Mouse (Mus musculus): Measurements from ENCODE around the gene Fzd5.
A peak's percentile ranks its signal among the peaks of the same experiment; 100 is the strongest.

The Fzd5 gene

DNA sequence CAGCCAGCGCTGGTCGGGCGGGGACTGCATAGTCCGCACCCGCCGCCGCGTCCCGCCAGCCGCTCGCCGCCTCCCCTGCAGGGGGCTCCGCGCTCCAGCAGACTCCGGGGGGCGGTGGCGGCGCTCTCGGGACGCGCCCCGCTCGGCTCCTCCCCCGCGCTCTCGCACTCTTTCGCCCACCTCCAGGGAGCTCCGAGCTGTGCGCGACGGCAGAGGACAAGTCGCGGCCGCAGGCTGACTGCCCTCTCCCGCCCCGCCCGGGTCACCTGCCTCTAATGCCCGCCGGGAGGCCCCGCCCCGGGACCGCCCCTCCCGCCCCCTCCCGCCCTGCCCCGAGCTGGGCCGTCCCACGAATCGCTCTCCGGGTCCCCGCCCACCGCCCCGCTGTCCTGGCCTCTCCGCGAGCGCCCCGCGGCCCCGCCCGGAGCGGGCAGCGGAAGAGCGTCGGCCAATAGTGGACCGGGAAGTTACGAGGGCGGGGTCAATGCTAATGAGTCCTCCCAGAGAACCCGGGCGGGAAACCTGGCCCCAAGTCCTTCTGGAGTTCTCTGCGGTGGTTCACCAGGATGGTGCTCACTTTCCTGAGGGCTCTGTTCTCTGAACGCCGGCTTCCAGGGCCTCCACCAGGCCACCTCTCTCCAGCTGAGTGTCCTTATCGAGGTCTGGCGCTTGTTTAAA, at the start of gene Fzd5:
Gene Fzd5, minus strand, starts transcription at position 250 of the 678 bp plus-strand sequence.
- peak; percentile 69 for DNase-seq

GRCm38 (mm10) chr1:64779863-64780262, 42.3 kb upstream of the Fzd5 start:
- DNase-seq = no peak

GRCm38 (mm10) chr1:64779415-64779814, 41.9 kb upstream of the Fzd5 start:
- no peak for DNase-seq

DNA sequence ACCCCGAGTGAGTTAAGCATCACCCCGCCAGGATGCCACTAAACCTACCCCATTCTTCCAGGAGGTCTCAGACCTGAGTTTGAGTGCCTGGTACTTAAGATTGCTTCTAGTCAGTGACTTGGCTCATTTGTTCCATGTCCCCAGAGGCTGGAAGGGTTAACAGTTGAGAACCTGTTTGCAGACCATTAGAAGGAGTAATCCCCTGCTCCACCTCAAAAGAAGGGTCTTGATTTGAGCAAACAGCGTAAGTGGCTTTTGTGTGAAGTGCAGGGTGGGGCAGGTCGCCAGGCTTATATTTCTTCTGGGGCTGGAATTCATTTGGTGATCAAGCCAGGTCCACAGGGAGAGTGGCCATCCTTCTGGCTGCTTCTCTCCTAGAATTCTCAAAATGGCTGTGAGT, 35.8 kb upstream of the Fzd5 start:
- no peak for DNase-seq

GRCm38 (mm10) chr1:64770169-64770568, 32.6 kb upstream of the Fzd5 start:
- no peak for DNase-seq

- DNase-seq = no peak
Measured at GRCm38 (mm10) chr1:64761646-64762045, 24.1 kb upstream of the Fzd5 start.

GRCm38 (mm10) chr1:64757766-64758165, 20.2 kb upstream of the Fzd5 start:
- no peak for DNase-seq

DNA sequence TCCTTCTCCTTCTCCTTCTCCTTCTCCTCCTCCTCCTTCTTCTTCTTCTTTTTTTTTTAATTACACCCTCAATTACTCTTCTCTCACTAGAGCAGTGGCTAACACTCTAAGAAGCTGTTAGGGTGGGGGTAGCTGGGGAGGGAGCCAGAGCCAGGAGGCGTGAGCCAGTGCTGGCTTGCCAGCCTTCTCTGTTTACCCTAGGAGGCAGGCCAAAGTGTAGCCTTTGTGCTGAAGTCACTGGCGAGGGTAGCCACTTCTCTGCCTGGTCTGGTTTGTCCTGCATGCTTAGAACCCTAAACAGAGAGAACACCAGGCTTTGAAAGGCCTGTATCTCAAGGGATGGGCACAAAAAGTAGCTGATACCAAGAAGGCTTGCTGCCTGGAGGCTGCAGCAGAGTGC, 19.7 kb upstream of the Fzd5 start:
- peak; percentile 7 for DNase-seq

- no peak for DNase-seq
Measured at GRCm38 (mm10) chr1:64756640-64757030, 19.1 kb upstream of the Fzd5 start.

DNA sequence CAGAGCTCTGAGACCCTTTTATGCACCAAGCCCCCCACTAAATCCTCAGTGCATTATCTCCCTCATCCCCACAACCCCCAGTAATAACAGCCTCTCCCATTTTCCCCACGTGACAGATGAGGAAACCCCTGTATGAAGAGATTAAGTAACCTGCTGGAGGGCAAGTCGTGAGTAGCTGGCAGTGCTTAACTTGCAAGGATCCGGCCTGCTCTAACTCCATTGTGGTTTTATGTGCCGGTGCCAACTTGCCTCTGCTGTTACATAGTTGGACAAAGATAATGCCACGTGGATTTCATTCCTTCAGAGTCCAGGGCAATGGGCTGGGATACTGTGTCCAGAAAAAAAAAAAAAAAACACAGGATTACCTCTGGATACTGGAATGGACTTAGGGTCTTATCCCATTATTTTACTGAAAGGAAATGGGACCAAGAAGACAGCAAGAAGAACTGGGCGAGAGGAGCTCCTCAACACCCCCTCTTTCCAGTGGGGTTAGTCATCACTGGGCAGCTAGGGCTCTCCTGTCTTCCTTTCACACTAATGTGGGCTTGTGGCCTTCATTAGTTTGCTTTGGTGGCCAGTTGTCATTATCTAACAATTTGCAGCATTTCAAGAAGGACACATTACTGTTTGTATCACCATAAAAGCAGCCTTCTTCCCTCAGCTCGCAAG, 18.6 kb upstream of the Fzd5 start:
- DNase-seq = no peak

- DNase-seq = no peak
Measured at GRCm38 (mm10) chr1:64754658-64755057, 17.1 kb upstream of the Fzd5 start.

- DNase-seq = no peak
Measured at GRCm38 (mm10) chr1:64753668-64754067, 16.1 kb upstream of the Fzd5 start.

DNA sequence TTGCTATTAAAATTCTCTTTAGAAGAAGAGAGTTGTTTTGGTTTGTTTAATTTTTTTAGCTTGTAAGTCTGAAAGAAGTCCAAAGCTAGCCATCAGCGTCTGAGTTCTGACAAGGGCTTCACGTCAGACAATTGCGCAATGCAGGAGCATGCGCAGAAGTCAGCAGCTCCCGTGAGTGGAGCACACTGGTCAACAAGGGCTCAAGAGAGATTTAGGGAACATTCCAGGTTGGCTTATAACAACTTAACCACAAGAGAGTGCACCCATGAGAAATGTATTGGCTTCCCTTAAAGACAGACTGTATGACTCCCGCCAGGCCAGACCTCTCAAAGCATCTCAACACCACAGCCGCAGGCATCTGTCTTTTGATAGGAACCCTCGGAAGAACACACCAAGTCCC, 15.6 kb upstream of the Fzd5 start:
- no peak for DNase-seq

GRCm38 (mm10) chr1:64744616-64745015, 7.1 kb upstream of the Fzd5 start:
- no peak for DNase-seq

- DNase-seq = no peak
Measured at GRCm38 (mm10) chr1:64742741-64743408, 5.3 kb upstream of the Fzd5 start.

- DNase-seq = peak; percentile 8
Measured at GRCm38 (mm10) chr1:64738661-64739082, 1.1 kb upstream of the Fzd5 start.

GRCm38 (mm10) chr1:64738180-64738555, 617 bp upstream of the Fzd5 start:
- DNase-seq = no peak

DNA sequence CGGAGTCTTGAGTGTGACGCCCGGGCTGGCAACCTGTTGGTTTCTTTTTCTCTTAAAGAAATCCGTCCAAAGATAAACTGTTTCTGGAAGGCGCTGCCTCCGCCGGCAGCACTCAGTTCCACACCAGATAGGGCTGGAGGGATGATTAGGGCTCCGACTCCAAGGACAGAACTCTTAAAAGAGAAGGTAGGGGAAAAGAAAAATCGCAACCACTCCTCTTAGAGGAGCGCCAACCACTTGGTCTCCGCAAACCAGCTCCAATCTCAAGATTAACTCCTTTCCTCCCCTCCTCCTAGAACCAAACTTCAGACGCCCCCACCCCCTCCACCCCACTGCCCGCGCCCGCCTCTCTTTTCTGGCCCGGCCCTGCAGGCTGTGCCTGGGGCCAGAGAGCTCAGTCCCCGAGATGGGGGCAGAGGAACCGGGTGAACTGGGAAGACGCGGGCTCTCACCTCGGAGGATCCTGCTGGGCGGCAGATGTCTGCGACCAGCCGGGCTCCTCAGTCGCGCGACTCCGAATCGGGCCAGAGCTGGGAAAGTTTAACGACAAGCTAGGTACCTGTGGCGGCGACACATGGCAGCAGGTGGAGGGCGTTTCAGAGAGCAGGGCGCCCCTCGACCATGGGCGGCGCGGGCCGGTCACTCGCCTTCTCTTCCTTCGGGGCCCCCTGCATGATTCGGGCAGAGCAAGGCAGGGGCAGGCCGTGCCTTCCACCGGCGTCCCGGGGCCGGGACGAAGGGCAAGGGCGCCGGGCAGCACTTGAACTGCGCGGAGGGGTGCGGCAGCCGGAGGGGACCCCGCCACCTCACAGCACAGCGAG, 660 bp downstream of the Fzd5 start:
- DNase-seq = peak; percentile 9

DNA sequence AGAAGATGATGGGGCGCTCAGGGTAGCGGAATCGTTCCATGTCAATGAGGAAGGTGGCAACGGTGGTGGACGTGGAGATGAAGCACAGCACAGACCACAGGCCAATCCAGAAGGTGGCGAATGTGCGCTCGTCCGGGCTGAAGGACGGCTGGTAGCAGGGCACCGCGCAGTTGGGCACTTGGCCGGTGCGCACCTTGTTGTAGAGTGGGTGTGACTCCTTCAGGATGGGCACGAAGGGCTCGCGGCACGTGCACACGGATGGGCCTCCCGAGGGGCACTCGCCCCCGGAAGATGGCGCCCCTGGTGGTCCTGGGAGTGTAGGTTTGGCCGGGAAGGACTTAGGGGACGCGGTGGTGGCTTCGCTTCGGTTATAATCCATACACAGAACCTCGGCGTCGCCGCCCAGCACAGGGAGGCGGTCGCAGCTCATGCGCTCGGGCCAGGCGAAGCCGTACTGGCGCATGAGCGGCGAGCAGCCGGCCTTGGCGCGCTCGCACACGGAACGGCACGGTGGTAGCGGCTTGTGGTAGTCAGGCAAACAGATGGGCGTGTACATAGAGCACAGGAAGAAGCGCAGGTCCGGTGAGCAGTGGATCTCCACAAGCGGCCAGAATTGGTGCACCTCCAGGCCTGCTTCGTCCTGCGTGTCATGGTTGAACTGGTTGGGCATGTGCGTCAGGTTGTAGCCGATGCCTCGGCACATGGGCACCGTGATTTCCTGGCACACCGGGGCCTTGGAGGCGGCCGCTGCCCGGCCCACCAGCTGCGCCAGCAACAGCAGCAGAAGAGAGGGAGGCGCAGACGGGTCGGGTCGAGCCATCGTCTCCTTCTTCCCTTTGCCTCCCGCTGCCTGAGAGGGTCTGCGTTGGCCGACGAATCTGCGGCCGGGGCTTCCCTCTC, 1.5 kb downstream of the Fzd5 start:
- peak; percentile 58 for DNase-seq

DNA sequence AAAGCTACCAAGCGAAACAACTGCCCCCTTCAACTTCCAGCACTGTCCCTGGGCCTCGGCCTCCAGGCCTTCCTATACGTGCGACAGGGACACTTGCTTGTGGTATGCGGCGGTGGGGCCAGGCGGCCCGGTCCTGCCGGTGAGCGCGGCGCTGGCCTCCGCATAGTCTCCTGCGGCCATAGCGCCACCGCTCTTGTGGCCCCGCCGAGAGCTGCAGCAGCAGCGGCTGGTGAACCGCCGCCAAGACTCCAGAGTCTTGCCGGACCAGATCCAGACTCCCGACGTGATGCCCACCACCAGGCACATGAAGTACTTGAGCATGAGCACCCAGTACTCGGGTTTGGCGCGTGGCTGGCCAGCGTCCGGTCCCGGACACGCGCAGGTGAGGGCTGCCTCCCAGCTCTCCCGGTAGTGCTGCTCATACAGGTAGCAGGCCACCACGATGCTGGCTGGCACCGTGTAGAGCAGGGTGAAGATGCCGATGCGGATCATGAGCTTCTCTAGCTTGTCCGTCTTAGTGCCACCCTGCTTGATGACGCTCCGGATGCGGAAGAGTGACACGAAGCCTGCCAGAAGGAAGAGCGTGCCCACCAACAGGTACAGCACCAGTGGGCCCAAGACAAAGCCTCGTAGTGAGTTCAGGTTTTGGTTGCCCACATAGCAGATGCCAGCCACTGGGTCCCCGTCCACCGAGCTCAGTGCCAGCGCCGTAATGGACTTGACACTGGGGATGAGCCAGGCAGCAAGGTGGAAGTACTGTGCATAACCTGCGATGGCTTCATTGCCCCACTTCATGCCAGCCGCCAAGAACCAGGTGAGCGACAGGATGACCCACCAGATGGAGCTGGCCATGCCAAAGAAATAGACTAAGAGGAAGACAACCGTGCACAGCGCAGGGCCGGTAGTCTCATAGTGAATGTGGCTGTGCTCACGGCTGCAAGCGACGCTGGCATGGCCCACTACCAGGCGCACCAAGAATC, 2.5 kb downstream of the Fzd5 start:
- DNase-seq = peak; percentile 29
